Mouse (Mus musculus) left cerebral cortex, postnatal 25 days (tissue): ENCODE data around the gene Slc16a5. TPM values are rescaled to one million over a fixed set of nuclear protein-coding genes. Genes with fewer than 3 reads are reported as not detected.
"Not testable (repeated sequence)": the region's sequence is repeated elsewhere in the genome, so short reads cannot be mapped to it uniquely, and the experiment has no call there.

Experiments used
- DNase-seq, 2 experiments: peaks; one replicate each; pipeline ENCODE4 v3.0.0; 2022; ENCODE audit warnings: low spot score in 2 of 2, mixed read lengths in 1 of 2
- intact Hi-C: fragments of 180-260 bp; cut with DNase I; formaldehyde crosslinking; loops from one replicate; pipeline ENCODE4 v1.15.1; 2025
- total RNA-seq, 2 experiments: library from RNA; stranded (reverse); gene quantifications; 2 replicates each; pipeline ENCODE4 v1.2.3; 2021

Slc16a5 gene
- total RNA-seq, 2 experiments from 2014 or later, result not detected

- no peak for DNase-seq
- intact Hi-C loops, result loop anchor here (1.0 kb wide), 1 partner anchor 117 kb away; no protein-coding TSS in a partner anchor
Observed at GRCm38 (mm10) chr11:115475758-115476237, 13.5 kb downstream of the Slc16a5 start.

- DNase-seq, intact Hi-C loops: not testable (repeated sequence)
Observed at GRCm38 (mm10) chr11:115476630-115477029, 14.4 kb downstream of the Slc16a5 start.

- intact Hi-C loops, result not testable (repeated sequence)
Observed at GRCm38 (mm10) chr11:115477388-115477787, 15.1 kb downstream of the Slc16a5 start.

GRCm38 (mm10) chr11:115478296-115478938 is 16.1 kb downstream of the Slc16a5 start:
- intact Hi-C loops, result no loop called here
- peak in 1 of 2 experiments; percentile 59 for DNase-seq

More at GRCm38 (mm10) chr11:115477388-115477787, 15.1 kb downstream of the Slc16a5 start:
- not testable (repeated sequence) for DNase-seq

- intact Hi-C loops, result no loop called here
- peak; percentile 67 to 95 for DNase-seq
Observed at GRCm38 (mm10) chr11:115481553-115482259, 19.4 kb downstream of the Slc16a5 start.

- intact Hi-C loops, result no loop called here
- DNase-seq, result no peak
Observed at GRCm38 (mm10) chr11:115483278-115483677, 21.0 kb downstream of the Slc16a5 start.

- intact Hi-C loops, result no loop called here
- peak; percentile 68 to 82 for DNase-seq
Observed at GRCm38 (mm10) chr11:115483726-115484125, 21.5 kb downstream of the Slc16a5 start.

GRCm38 (mm10) chr11:115485155-115485554 is 22.9 kb downstream of the Slc16a5 start:
- intact Hi-C loops, result no loop called here
- no peak for DNase-seq

GRCm38 (mm10) chr11:115488551-115489104 is 26.4 kb downstream of the Slc16a5 start:
- intact Hi-C loops, result no loop called here

GRCm38 (mm10) chr11:115490441-115491355 is 28.4 kb downstream of the Slc16a5 start:
- no peak for DNase-seq
- intact Hi-C loops, result loop anchor here (2.0 to 5.0 kb wide), 2 partner anchors 22 to 47 kb away; partner anchors contain the start of gene Sumo2

More at GRCm38 (mm10) chr11:115488551-115489104, 26.4 kb downstream of the Slc16a5 start:
- DNase-seq, result no peak

- peak; percentile 85 to 92 for DNase-seq
- intact Hi-C loops, result loop anchor here (2.0 to 5.0 kb wide), 2 partner anchors 21 to 46 kb away; partner anchors contain the start of gene Sumo2
Observed at GRCm38 (mm10) chr11:115491356-115492083, 29.2 kb downstream of the Slc16a5 start, which contains the start of gene Nt5c. Nt5c (minus strand) TSS chr11:115491862.

- no peak for DNase-seq
- intact Hi-C loops, result loop anchor here (5.0 kb wide), 1 partner anchor 45 kb away; the partner anchor contains the start of gene Sumo2
Observed at GRCm38 (mm10) chr11:115492387-115492786, 30.1 kb downstream of the Slc16a5 start.

- DNase-seq, intact Hi-C loops: not testable (repeated sequence)
Observed at GRCm38 (mm10) chr11:115496559-115496958, 34.3 kb downstream of the Slc16a5 start.

GRCm38 (mm10) chr11:115502636-115503035 is 40.4 kb downstream of the Slc16a5 start:
- intact Hi-C loops, result no loop called here

GRCm38 (mm10) chr11:115506586-115506985 is 44.3 kb downstream of the Slc16a5 start:
- intact Hi-C loops, result no loop called here

More at GRCm38 (mm10) chr11:115502636-115503035, 40.4 kb downstream of the Slc16a5 start:
- no peak for DNase-seq

GRCm38 (mm10) chr11:115508061-115508460 is 45.8 kb downstream of the Slc16a5 start:
- no peak for DNase-seq
- intact Hi-C loops, result no loop called here

More at GRCm38 (mm10) chr11:115506586-115506985, 44.3 kb downstream of the Slc16a5 start:
- no peak for DNase-seq

GRCm38 (mm10) chr11:115509773-115510506 is 47.7 kb downstream of the Slc16a5 start:
- intact Hi-C loops, result no loop called here
- peak in 1 of 2 experiments; percentile 63 for DNase-seq

GRCm38 (mm10) chr11:115510507-115510888 is 48.2 kb downstream of the Slc16a5 start:
- DNase-seq, result no peak
- intact Hi-C loops, result no loop called here
